Mouse (Mus musculus) frontal cortex, adult 2 months (tissue): ENCODE results near the gene Gpank1. TPM values are rescaled to one million over a fixed set of nuclear protein-coding genes. Genes with fewer than 3 reads are reported as not detected.

Source experiments
- DNase-seq, 2 experiments: peaks; one replicate each; pipeline ENCODE4 v3.0.0; 2022; ENCODE audit warnings: low spot score in 1 of 2; ENCODE audit errors: extremely low spot score in 1 of 2
- polyA plus RNA-seq: library from polyadenylated mRNA; depleted of rRNA; stranded (reverse); fragments of >200 nt; gene quantifications from 2 replicates; pipeline ENCODE4 v1.2.3, GENCODE M21; 2012; rRNA removed

The Gpank1 gene
- polyA plus RNA-seq: 18.9 and 20.2 TPM in 2 replicates

GRCm38 (mm10) chr17:35121143-35121799, at the start of gene Gpank1:
TSS of gene Gpank1 (plus strand) at chr17:35121455.
- peak; percentile 98 for DNase-seq

GRCm38 (mm10) chr17:35074097-35074496, 47.2 kb upstream of the Gpank1 start:
- DNase-seq: no peak

- DNase-seq: no peak
Observed at GRCm38 (mm10) chr17:35076507-35077176, 44.6 kb upstream of the Gpank1 start, which contains the start of gene Ly6g6e. TSS of gene Ly6g6e (plus strand) at chr17:35076902.

- no peak for DNase-seq
Observed at GRCm38 (mm10) chr17:35077285-35077684, 44.0 kb upstream of the Gpank1 start.

DNA sequence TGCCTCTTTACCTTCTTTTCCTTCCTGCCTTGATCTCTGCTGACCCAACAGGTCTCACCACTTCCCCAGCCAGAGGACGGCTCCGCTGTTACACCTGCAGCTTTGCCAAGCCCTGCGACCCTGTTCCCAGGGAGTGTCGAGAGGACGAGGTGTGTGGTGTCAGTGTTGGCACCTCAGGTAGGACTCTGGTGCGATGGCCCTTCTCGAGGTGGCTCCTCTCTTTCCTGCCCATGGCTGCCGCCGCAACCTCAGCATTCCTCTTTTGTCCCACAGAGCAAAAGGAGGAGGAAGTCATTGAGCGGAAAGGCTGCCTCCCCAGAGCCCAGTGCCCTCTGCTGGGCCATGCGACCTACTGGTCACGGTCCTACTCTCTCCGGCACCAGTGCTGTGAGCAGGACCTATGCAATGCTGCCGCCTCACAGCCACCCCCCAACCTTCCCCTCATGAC, 43.4 kb upstream of the Gpank1 start, which contains the start of gene Ly6g6d:
TSS of gene Ly6g6d (minus strand) at position 280 of the 448 bp plus-strand sequence.
- no peak for DNase-seq

DNA sequence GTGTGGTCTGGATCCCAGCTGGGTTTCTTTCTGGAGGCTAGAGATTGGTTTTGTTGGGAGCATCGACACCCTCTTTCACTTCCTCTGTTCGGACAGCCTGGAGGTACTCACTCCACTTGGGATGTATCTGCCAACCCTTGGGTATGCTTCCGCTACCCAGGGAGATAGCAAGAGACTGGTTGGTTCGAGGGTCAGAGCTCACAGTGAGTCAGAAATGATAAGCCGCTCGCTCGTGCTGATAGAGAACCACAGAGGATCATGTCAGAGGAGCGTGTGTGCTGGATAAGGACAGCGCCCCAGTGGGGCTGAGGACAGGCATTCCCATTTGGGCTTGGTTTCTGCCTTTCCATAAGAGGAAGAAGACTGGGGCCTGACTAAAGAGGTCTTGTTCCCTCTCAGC, 41.5 kb upstream of the Gpank1 start:
- DNase-seq: no peak

DNA sequence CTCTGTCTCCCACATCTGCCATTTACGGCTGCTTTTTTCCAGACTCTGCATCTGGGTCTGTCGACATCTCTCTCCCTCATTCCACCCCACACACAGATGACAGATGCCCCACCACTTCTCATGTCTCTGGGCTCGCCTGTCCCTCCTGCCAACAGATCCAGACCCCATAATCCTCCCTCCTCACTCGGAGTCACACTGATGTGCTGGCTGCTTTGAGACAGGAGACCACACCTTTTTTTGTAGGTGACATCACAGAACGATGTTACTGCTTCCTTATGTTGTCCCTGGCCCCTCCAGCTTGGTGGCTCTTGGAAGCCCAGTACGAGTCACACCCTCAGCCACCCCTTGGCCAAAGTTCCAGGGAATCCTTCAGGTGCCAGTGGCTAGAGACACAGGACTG, 41.0 kb upstream of the Gpank1 start:
- no peak for DNase-seq

- no peak for DNase-seq
Observed at GRCm38 (mm10) chr17:35080710-35081109, 40.5 kb upstream of the Gpank1 start.

GRCm38 (mm10) chr17:35082841-35083576, 38.2 kb upstream of the Gpank1 start:
- DNase-seq: no peak

- DNase-seq: no peak
Observed at GRCm38 (mm10) chr17:35083929-35084497, 37.2 kb upstream of the Gpank1 start.

DNA sequence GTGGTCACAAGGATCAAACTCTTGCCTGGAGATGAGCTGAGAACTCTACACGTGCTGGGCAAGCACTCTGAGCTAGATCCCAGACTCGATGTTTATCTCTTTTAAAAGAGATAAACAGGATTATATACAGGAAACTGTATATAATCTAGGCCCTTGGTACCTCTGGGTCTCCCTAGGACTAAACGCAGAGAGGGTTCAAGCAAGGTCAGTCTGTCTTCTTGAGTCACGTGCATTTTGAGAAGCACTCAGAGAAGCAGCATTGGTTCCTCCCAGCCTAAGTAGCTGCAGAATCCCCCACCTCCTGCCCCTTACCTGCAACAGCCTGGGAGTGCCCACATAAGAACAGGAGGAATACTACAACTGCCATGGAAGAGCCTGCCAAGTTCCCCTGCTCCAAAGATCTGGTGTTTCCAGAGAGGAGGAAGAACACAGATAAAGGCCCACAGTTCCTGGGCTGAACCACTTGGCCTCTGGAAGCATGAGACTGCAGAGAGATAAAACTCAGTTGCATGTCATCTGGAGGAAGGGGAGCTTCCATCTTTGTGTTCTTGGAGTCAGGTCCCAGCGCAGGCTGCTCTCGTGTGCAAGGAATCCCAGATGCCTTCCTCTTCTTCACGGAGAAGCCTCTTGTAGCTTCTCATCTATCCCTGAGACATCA, 35.9 kb upstream of the Gpank1 start, which contains the start of gene Ly6g6f:
TSS of gene Ly6g6f (minus strand) at position 403 of the 658 bp plus-strand sequence.
- DNase-seq: no peak

GRCm38 (mm10) chr17:35088151-35088550, 33.1 kb upstream of the Gpank1 start:
- DNase-seq: no peak

- peak; percentile 87 to 95 for DNase-seq
Observed at GRCm38 (mm10) chr17:35088825-35089644, 32.2 kb upstream of the Gpank1 start, which contains the start of gene Abhd16a. TSS of gene Abhd16a (plus strand) at chr17:35089263.

GRCm38 (mm10) chr17:35090166-35090932, 30.9 kb upstream of the Gpank1 start:
- DNase-seq: no peak

- DNase-seq: no peak
Observed at GRCm38 (mm10) chr17:35092403-35093198, 28.7 kb upstream of the Gpank1 start.

- no peak for DNase-seq
Observed at GRCm38 (mm10) chr17:35094475-35095365, 26.5 kb upstream of the Gpank1 start.

DNA sequence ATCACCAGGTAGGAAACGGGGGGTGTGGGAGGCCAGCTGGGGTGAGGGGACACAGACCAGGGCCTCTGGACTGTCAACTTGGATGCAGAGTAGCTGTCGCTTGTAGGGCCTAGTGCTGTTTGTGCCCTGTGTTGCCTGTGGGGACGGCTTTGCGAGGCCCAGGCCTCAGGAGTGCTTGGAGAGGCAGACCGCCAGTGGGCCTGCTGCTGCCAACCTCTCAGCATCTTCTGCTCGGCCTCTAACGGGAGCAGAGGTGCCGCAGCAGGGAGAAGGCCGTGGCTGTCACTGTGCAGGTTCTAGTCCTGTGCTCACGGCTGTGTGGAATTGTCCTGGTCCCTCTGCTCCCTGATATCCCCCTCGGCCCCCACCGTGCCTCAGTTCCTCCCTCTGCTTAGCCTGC, 24.7 kb upstream of the Gpank1 start:
- no peak for DNase-seq
